Mouse (Mus musculus) limb, embryonic 11.5 days (tissue): ENCODE measurements around the gene Nt5dc1. TPM values are rescaled to one million over a fixed set of nuclear protein-coding genes. Genes with fewer than 3 reads are reported as not detected.

Experiments
- ATAC-seq: fragments of 200-750 bp; cut with Nextera tagmentation; 2 replicates; pipeline ENCODE4 v1.8.0; 2017; ENCODE audit warnings: low read depth; ENCODE audit not compliant: insufficient number of reproducible peaks, low FRiP score, low TSS enrichment
- DNase-seq: peaks from one replicate; pipeline ENCODE4 v3.0.0-alpha.2; 2015; ENCODE audit warnings: low spot score
- H3K27ac ChIP-seq: fragments of 300-500 bp; sonication (generic); replicated peaks from 2 replicates; pipeline ENCODE4 v1.5.1; 2014; ENCODE audit warnings: low read depth, mild to moderate bottlenecking, low read length
- H3K27me3 ChIP-seq: fragments of 300-500 bp; sonication (generic); 2 replicates; pipeline ENCODE4 v1.6.1; 2014; ENCODE audit warnings: mild to moderate bottlenecking, low read length, mixed read lengths; ENCODE audit not compliant: control insufficient read depth, insufficient read depth
- H3K36me3 ChIP-seq: fragments of 300-500 bp; sonication (generic); 2 replicates; pipeline ENCODE4 v1.6.1; 2014; ENCODE audit warnings: mild to moderate bottlenecking, low read length, moderate library complexity, mixed read lengths; ENCODE audit not compliant: control insufficient read depth, insufficient read depth
- H3K4me1 ChIP-seq: fragments of 300-500 bp; sonication (generic); 2 replicates; pipeline ENCODE4 v1.6.1; 2014; ENCODE audit warnings: low read length, mixed read lengths; ENCODE audit not compliant: control insufficient read depth, insufficient read depth
- H3K4me2 ChIP-seq: fragments of 300-500 bp; sonication (generic); 2 replicates; pipeline ENCODE4 v1.6.1; 2014; ENCODE audit warnings: low read depth, mild to moderate bottlenecking, moderate library complexity; ENCODE audit not compliant: severe bottlenecking
- H3K4me3 ChIP-seq: fragments of 300-500 bp; sonication (generic); 2 replicates; pipeline ENCODE4 v1.5.1; 2014; ENCODE audit warnings: low read depth, low read length
- H3K9ac ChIP-seq: fragments of 300-500 bp; sonication (generic); 2 replicates; pipeline ENCODE4 v1.6.1; 2014; ENCODE audit warnings: mild to moderate bottlenecking, low read length
- H3K9me3 ChIP-seq: fragments of 300-500 bp; sonication (generic); 2 replicates; pipeline ENCODE4 v1.6.1; 2016; ENCODE audit warnings: low read length; ENCODE audit not compliant: control insufficient read depth
- WGBS: fragments of 180-500 bp; shearing (Covaris S2); extraction: QIAGEN DNeasy Blood & Tissue Kit; methylation state at CpG from one replicate; pipeline ENCODE4 v1.1.7; 2014; 5-methylcytosine and 5-hydroxymethylcytosine counted together
- polyA plus RNA-seq: library from polyadenylated mRNA; unstranded; fragments of >200 nt; fragmentation: Nextera tagmentation; extraction: Ambion mirVana; gene quantifications from 2 replicates; pipeline ENCODE4 v1.2.1, GENCODE M21; 2014

Gene Nt5dc1
- polyA plus RNA-seq, 1 experiment from 2014 or later: 7.7 TPM

- Histone ChIP-seq H3K36me3 (no peaks in the 10 kb centered on the region), H3K4me3 (no peak within 1 kb of the TSS), H3K27me3 (no peaks in the 10 kb centered on the region), H3K9me3 (no peaks in the 10 kb centered on the region), H3K4me2 (no peak within 1 kb of the TSS), H3K4me1 (no peaks in the 10 kb centered on the region), H3K9ac (no peak within 1 kb of the TSS), H3K27ac (no peak within 1 kb of the TSS)
- no peak for ATAC-seq
- WGBS: 71% methylated on average over 8 of the region's 8 CpGs
- DNase-seq: no peak
Measured at GRCm38 (mm10) chr10:34389681-34390080, 28.7 kb downstream of the Nt5dc1 start, which contains the start of gene Col10a1. Col10a1 (plus strand) TSS chr10:34389981.

GRCm38 (mm10) chr10:34385636-34386035 is 32.7 kb downstream of the Nt5dc1 start:
- H3K9ac ChIP-seq: no peak overlapping the region
- no peak overlapping the region for H3K4me3 ChIP-seq

GRCm38 (mm10) chr10:34373332-34373731 is 45.0 kb downstream of the Nt5dc1 start:
- H3K36me3 ChIP-seq: no peaks in the 10 kb centered on the region
- no peak overlapping the region for H3K27ac ChIP-seq
- 89% methylated on average over 7 of the region's 7 CpGs for whole genome bisulfite sequencing
- DNase-seq (no peak), ATAC-seq (no peak)
- H3K4me3 ChIP-seq: no peak overlapping the region
- no peak overlapping the region for H3K9ac ChIP-seq
- no peaks in the 10 kb centered on the region for H3K4me1 ChIP-seq
- no peak overlapping the region for H3K4me2 ChIP-seq
- H3K27me3 ChIP-seq: no peaks in the 10 kb centered on the region
- no peaks in the 10 kb centered on the region for H3K9me3 ChIP-seq

More at GRCm38 (mm10) chr10:34385636-34386035, 32.7 kb downstream of the Nt5dc1 start:
- no peak overlapping the region for H3K27ac ChIP-seq
- H3K4me1 ChIP-seq: no peaks in the 10 kb centered on the region
- no peak for DNase-seq
- no peaks in the 10 kb centered on the region for H3K9me3 ChIP-seq
- no peak for ATAC-seq
- no peaks in the 10 kb centered on the region for H3K27me3 ChIP-seq
- no peaks in the 10 kb centered on the region for H3K36me3 ChIP-seq
- H3K4me2 ChIP-seq: no peak overlapping the region
- WGBS: 90% methylated on average over 5 of the region's 5 CpGs

- Histone ChIP-seq H3K4me2 (no peak overlapping the region), H3K36me3 (no peaks in the 10 kb centered on the region), H3K4me3 (no peak overlapping the region), H3K27me3 (no peaks in the 10 kb centered on the region), H3K4me1 (no peaks in the 10 kb centered on the region), H3K9me3 (no peaks in the 10 kb centered on the region), H3K27ac (no peak overlapping the region), H3K9ac (no peak overlapping the region)
- ATAC-seq (no peak), DNase-seq (no peak)
- WGBS: 64% methylated on average over 5 of the region's 5 CpGs
Measured at GRCm38 (mm10) chr10:34368138-34368537, 50.2 kb downstream of the Nt5dc1 start.

GRCm38 (mm10) chr10:34363756-34364155 is 54.6 kb downstream of the Nt5dc1 start:
- Histone ChIP-seq H3K9ac (no peak overlapping the region), H3K36me3 (no peaks in the 10 kb centered on the region), H3K9me3 (no peaks in the 10 kb centered on the region), H3K4me2 (no peak overlapping the region), H3K4me1 (no peaks in the 10 kb centered on the region), H3K4me3 (no peak overlapping the region), H3K27ac (no peak overlapping the region), H3K27me3 (no peaks in the 10 kb centered on the region)
- ATAC-seq (no peak), DNase-seq (no peak)

GRCm38 (mm10) chr10:34358263-34358662 is 60.1 kb downstream of the Nt5dc1 start:
- Histone ChIP-seq H3K9ac (no peak overlapping the region), H3K27ac (no peak overlapping the region), H3K4me3 (no peak overlapping the region), H3K4me2 (no peak overlapping the region), H3K27me3 (no peaks in the 10 kb centered on the region), H3K36me3 (no peaks in the 10 kb centered on the region), H3K4me1 (no peaks in the 10 kb centered on the region), H3K9me3 (no peaks in the 10 kb centered on the region)
- ATAC-seq (no peak), DNase-seq (no peak)
- WGBS: 85% methylated on average over 3 of the region's 3 CpGs

GRCm38 (mm10) chr10:34352166-34352565 is 66.2 kb downstream of the Nt5dc1 start:
- Histone ChIP-seq H3K4me1 (no peaks in the 10 kb centered on the region), H3K4me2 (no peak overlapping the region), H3K36me3 (no peaks in the 10 kb centered on the region), H3K27ac (no peak overlapping the region), H3K9me3 (no peaks in the 10 kb centered on the region), H3K27me3 (no peaks in the 10 kb centered on the region), H3K4me3 (no peak overlapping the region), H3K9ac (no peak overlapping the region)
- WGBS: 84% methylated on average over 4 of the region's 4 CpGs
- no peak for ATAC-seq
- no peak for DNase-seq

- ATAC-seq (no peak), DNase-seq (no peak)
- Histone ChIP-seq H3K36me3 (no peaks in the 10 kb centered on the region), H3K4me2 (no peak overlapping the region), H3K4me1 (no peaks in the 10 kb centered on the region), H3K27me3 (no peaks in the 10 kb centered on the region), H3K9ac (no peak overlapping the region), H3K9me3 (no peaks in the 10 kb centered on the region), H3K4me3 (no peak overlapping the region), H3K27ac (no peak overlapping the region)
- WGBS: 41% methylated on average over 1 of the region's 1 CpGs
Measured at GRCm38 (mm10) chr10:34341886-34342285, 76.5 kb downstream of the Nt5dc1 start.

- DNase-seq: no peak
- Histone ChIP-seq H3K4me2 (no peak overlapping the region), H3K9me3 (no peaks in the 10 kb centered on the region), H3K4me3 (no peak overlapping the region), H3K9ac (no peak overlapping the region), H3K27me3 (no peaks in the 10 kb centered on the region), H3K36me3 (no peaks in the 10 kb centered on the region), H3K27ac (no peak overlapping the region), H3K4me1 (no peaks in the 10 kb centered on the region)
- 69% methylated on average over 6 of the region's 6 CpGs for WGBS
- ATAC-seq: no peak
Measured at GRCm38 (mm10) chr10:34341014-34341413, 77.3 kb downstream of the Nt5dc1 start.
